Mouse (Mus musculus) stomach, postnatal 0 days (tissue): ENCODE results near the gene Dock2.
A peak's percentile ranks its signal among the peaks of the same experiment; 100 is the strongest.

Experiments
- CTCF ChIP-seq: IDR thresholded peaks from 2 replicates; pipeline ENCODE4 v1.5.1; 2016; ENCODE audit warnings: antibody characterized with exemption, low read depth, mild to moderate bottlenecking, moderate library complexity
- EP300 ChIP-seq: optimal IDR thresholded peaks from 2 replicates; pipeline ENCODE3; 2016; ENCODE audit warnings: antibody characterized with exemption

DNA sequence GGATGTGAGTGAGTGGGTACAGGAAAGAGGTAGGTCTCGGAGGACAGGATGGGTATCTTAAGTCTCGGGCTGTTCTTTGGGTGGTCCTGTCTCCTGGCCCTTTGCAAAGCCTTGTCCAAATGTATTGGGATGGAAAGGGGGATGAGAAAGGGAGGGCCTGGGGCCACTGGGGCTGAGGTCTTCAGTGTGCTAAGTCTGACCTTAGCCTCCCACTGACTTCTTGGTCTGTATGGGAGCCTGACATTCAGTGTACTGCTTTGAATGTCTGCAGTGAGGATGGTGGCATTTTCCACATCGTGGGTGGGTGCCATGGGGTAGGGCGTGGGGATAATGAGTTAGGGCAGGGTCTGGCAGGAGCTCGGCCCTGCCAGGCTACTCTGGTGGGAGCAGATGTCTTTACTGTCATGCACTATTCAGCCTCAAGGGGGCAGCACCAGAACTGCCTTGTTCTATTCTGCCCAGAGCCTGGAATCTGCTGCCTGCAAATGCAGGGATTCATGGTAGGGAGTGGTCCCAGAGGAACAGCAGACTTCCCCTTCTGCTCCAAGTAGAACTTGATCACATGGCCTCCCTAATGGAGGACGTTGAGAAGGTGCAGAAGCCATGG lies 554.8 kb downstream of the Dock2 start:
- TF ChIP-seq CTCF (peak; percentile 81), EP300 (no peak)
